Comparison of ENCODE assay signal across 14 mouse cellular contexts in the genomic region with DNA sequence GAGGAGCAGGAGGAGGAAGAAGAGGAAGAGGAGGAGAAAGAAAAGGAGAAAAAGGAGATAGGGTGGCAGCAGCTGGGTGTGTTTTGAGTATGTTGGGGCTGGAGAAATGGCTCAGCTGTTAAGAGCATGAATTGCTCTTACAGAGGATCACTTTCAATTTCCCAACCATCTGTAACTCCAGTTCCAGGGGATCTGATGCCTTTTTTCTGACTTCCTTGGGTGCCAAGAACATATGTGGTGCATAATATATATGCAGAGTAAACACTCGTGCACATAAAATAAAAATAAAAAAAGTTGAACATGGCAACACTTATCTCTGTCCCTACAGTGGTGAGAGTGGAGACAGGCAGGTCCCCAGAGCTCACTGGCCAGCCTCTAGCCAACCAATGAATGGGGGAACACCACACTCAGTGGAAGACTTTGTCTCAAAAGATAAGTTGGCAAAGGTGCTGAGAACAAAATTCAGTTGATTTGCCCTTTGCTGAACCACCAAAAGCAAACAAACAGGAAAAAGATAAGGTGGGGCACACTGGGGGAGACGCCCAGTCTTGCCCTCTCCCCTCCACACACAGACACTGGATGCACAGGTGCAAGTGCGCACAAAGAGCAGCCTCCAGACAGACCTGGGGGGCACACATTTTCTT. TPM values are rescaled to one million over a fixed set of nuclear protein-coding genes. Genes with fewer than 3 reads are reported as not detected.
DNase-seq lines count a peak whose midpoint lies in the region; ATAC-seq and TF ChIP-seq lines count a peak whose summit lies in the region.
"Had no signal": no experiment of that assay in that cellular context is flagged by ENCODE, and none has a peak within 500 bp of the region (broad histone marks: within the 10 kb centered on the region; RNA-seq: fewer than 3 reads in every experiment).

No protein-coding gene starts in this region.

- no peaks in the 10 kb centered on the region for H3K9me3 ChIP-seq in G1E (replicated peaks)
- no peaks in the 10 kb centered on the region for H3K9me3 ChIP-seq in liver, embryonic 13.5 days (replicated peaks)
- no peaks in the 10 kb centered on the region for H3K9me3 ChIP-seq in stomach, embryonic 16.5 days (replicated peaks; ENCODE audit: control insufficient read depth, low read length)
- H3K9me3 ChIP-seq: embryonic facial prominence, embryonic 10.5 days; limb, embryonic 15.5 days; neural tube, embryonic 12.5 days had no signal

- DNase-seq in G1E (ENCODE audit: low spot score), result no peak
- DNase-seq in c-Kit-positive CD71-positive TER-119-negative erythroid progenitor cells, embryonic 14.5 days (ENCODE audit: low read depth), result peak; percentile 66
- DNase-seq in liver, embryonic 13.5 days, result peak; percentile 56
- no peak for DNase-seq in spleen, postnatal 10 days (ENCODE audit: low spot score in 2 of 2)
- no peak for DNase-seq in lung, postnatal 4 days
- DNase-seq: adrenal gland, postnatal 14 days; cerebellum, postnatal 25 days; kidney, postnatal 10 days; right cerebral cortex, postnatal 25 days had no signal

- 16% methylated on average over 3 of the region's 3 CpGs for WGBS in liver, embryonic 13.5 days (ENCODE audit: insufficient replicate concordance)
- 58% methylated on average over 3 of the region's 3 CpGs for WGBS in stomach, embryonic 16.5 days

- peaks cover 40% of the 10 kb centered on the region for H3K4me1 ChIP-seq in G1E (ENCODE audit: insufficient read depth, low read depth, low read length)
- peaks cover 59% of the 10 kb centered on the region for H3K4me1 ChIP-seq in liver, embryonic 13.5 days (replicated peaks)
- peaks cover 22% of the 10 kb centered on the region for H3K4me1 ChIP-seq in stomach, embryonic 16.5 days (ENCODE audit: control insufficient read depth, insufficient read depth, low read length)

- H3K9ac ChIP-seq in liver, embryonic 13.5 days, result peak overlapping the region; percentile 44
- no peak overlapping the region for H3K9ac ChIP-seq in stomach, embryonic 16.5 days (ENCODE audit: low read length)
- H3K9ac ChIP-seq: limb, embryonic 15.5 days; neural tube, embryonic 12.5 days had no signal

- peak overlapping the region; percentile 46 for H3K4me2 ChIP-seq in liver, embryonic 13.5 days
- H3K4me2 ChIP-seq in stomach, embryonic 16.5 days (ENCODE audit: low read depth, low read length), result no peak overlapping the region
- H3K4me2 ChIP-seq: limb, embryonic 15.5 days; neural tube, embryonic 12.5 days had no signal

- peak; percentile 40; the same call in 1 of the 2 replicates for ATAC-seq in G1E (ENCODE audit: extremely low read depth, insufficient number of reproducible peaks, low FRiP score, poor library complexity, severe bottlenecking)
- ATAC-seq in liver, embryonic 13.5 days (ENCODE audit: low read depth), result peak; percentile 62
- no peak for ATAC-seq in stomach, embryonic 16.5 days (ENCODE audit: insufficient read depth, low FRiP score)
- no peak for ATAC-seq in cerebellum, adult (ENCODE audit: insufficient number of reproducible peaks, low FRiP score, low TSS enrichment)

- H3K27me3 ChIP-seq in G1E (ENCODE audit: insufficient read depth, low read length), result no peaks in the 10 kb centered on the region
- H3K27me3 ChIP-seq in liver, embryonic 13.5 days, result no peaks in the 10 kb centered on the region
- H3K27me3 ChIP-seq in stomach, embryonic 16.5 days (ENCODE audit: control insufficient read depth, insufficient read depth, low read length), result no peaks in the 10 kb centered on the region
- H3K27me3 ChIP-seq: limb, embryonic 15.5 days; neural tube, embryonic 12.5 days had no signal

- H3K36me3 ChIP-seq in G1E (replicated peaks), result peaks cover 18% of the 10 kb centered on the region
- peaks cover 13% of the 10 kb centered on the region for H3K36me3 ChIP-seq in liver, embryonic 13.5 days
- H3K36me3 ChIP-seq in stomach, embryonic 16.5 days (ENCODE audit: control insufficient read depth, insufficient read depth, low read length), result peaks cover 4% of the 10 kb centered on the region; the same call in 1 of the 2 replicates

- TF ChIP-seq CTCF in G1E (IDR thresholded peaks at IDR 0.05; ENCODE audit: low read depth, low read length), result no peak

- H3K27ac ChIP-seq in liver, embryonic 13.5 days, result peak overlapping the region; percentile 90
- peak overlapping the region; percentile 25; the same call in 1 of the 2 replicates for H3K27ac ChIP-seq in stomach, embryonic 16.5 days (ENCODE audit: low read length)
- H3K27ac ChIP-seq: embryonic facial prominence, embryonic 10.5 days; limb, embryonic 15.5 days; neural tube, embryonic 12.5 days had no signal

- peak overlapping the region; percentile 50; the same call in 1 of the 2 replicates for H3K4me3 ChIP-seq in G1E (ENCODE audit: low read depth, low read length)
- H3K4me3 ChIP-seq in liver, embryonic 13.5 days (replicated peaks), result peak overlapping the region; percentile 4
- no peak overlapping the region for H3K4me3 ChIP-seq in stomach, embryonic 16.5 days (replicated peaks; ENCODE audit: low read length)
- H3K4me3 ChIP-seq: embryonic facial prominence, embryonic 10.5 days; limb, embryonic 15.5 days; neural tube, embryonic 12.5 days had no signal

RNA-seq across cellular contexts. Expression of a gene that starts 2.7 kb away (rescaled TPM):
- total RNA-seq in G1E (2014; fragmentation: Nextera tagmentation) (504 and 536 TPM in 2 replicates), G1E (2017) (669 and 683 TPM in 2 replicates)
- 1,141 and 1,394 TPM in 2 replicates for polyA plus RNA-seq in G1E (2012)
- polyA plus RNA-seq in liver, embryonic 13.5 days (2015; fragmentation: Nextera tagmentation; extraction: Ambion mirVana), result 250 and 275 TPM in 2 replicates
- polyA plus RNA-seq in stomach, embryonic 16.5 days (2015; fragmentation: Nextera tagmentation; extraction: Ambion mirVana), result 201 and 238 TPM in 2 replicates

RNA-seq across cellular contexts. Expression of a gene that starts 10.1 kb away (rescaled TPM):
- total RNA-seq in G1E (2014; fragmentation: Nextera tagmentation) (73.2 and 91.1 TPM in 2 replicates), G1E (2017) (136 and 139 TPM in 2 replicates)
- 202 and 235 TPM in 2 replicates for polyA plus RNA-seq in G1E (2012)
- 186 and 203 TPM in 2 replicates for polyA plus RNA-seq in liver, embryonic 13.5 days (2015; fragmentation: Nextera tagmentation; extraction: Ambion mirVana)
- polyA plus RNA-seq in stomach, embryonic 16.5 days (2015; fragmentation: Nextera tagmentation; extraction: Ambion mirVana), result 133 and 138 TPM in 2 replicates

RNA-seq across cellular contexts. Expression of a gene that starts 24.8 kb away (rescaled TPM):
- 49.2 and 52.0 TPM in 2 replicates for total RNA-seq in G1E (2014; fragmentation: Nextera tagmentation)
- 46.9 and 49.3 TPM in 2 replicates for total RNA-seq in G1E (2017)
- polyA plus RNA-seq in G1E (2012), result 11.0 and 12.6 TPM in 2 replicates
- polyA plus RNA-seq in liver, embryonic 13.5 days (2015; fragmentation: Nextera tagmentation; extraction: Ambion mirVana), result 14.4 and 15.0 TPM in 2 replicates
- polyA plus RNA-seq in stomach, embryonic 16.5 days (2015; fragmentation: Nextera tagmentation; extraction: Ambion mirVana), result 19.6 and 20.1 TPM in 2 replicates

RNA-seq across cellular contexts. Expression of a gene that starts 26.3 kb away (rescaled TPM):
- 27.6 and 35.8 TPM in 2 replicates for total RNA-seq in G1E (2014; fragmentation: Nextera tagmentation)
- total RNA-seq in G1E (2017), result 26.8 and 28.0 TPM in 2 replicates
- polyA plus RNA-seq in G1E (2012), result 15.7 and 18.4 TPM in 2 replicates
- polyA plus RNA-seq in liver, embryonic 13.5 days (2015; fragmentation: Nextera tagmentation; extraction: Ambion mirVana), result 24.9 and 25.1 TPM in 2 replicates
- 40.0 and 41.3 TPM in 2 replicates for polyA plus RNA-seq in stomach, embryonic 16.5 days (2015; fragmentation: Nextera tagmentation; extraction: Ambion mirVana)

RNA-seq across cellular contexts. Expression of a gene that starts 41.3 kb away (rescaled TPM):
- total RNA-seq in G1E (2014; fragmentation: Nextera tagmentation) (not detected in 2 replicates), G1E (2017) (0.05 and 0.35 TPM in 2 replicates)
- polyA plus RNA-seq in G1E (2012), result 0.08 and 0.13 TPM in 2 replicates
- polyA plus RNA-seq in liver, embryonic 13.5 days (2015; fragmentation: Nextera tagmentation; extraction: Ambion mirVana), result 3.1 and 3.2 TPM in 2 replicates
- polyA plus RNA-seq in stomach, embryonic 16.5 days (2015; fragmentation: Nextera tagmentation; extraction: Ambion mirVana), result 20.7 and 21.0 TPM in 2 replicates

Comparison
In these comparisons a context has a peak if more than half of its experiments do, and no peak if none do; other contexts are left out.
1. ATAC-seq: peak in G1E (single experiment) and liver, embryonic 13.5 days (single experiment); none in stomach, embryonic 16.5 days (single experiment) and cerebellum, adult (single experiment).
2. DNase-seq: peak in c-Kit-positive CD71-positive TER-119-negative erythroid progenitor cells, embryonic 14.5 days (single experiment) and liver, embryonic 13.5 days (single experiment); none in G1E (single experiment), spleen, postnatal 10 days (0 of 2) and lung, postnatal 4 days (0 of 2).